Mouse (Mus musculus): ENCODE data around the gene Foxred1.

GRCm38 (mm10) chr9:35192983-35193542 lies 17.8 kb downstream of the Foxred1 start:
- TF ChIP-seq CTCF (conservative IDR thresholded peaks at IDR 0.05; ENCODE audit: low read length) = no peak
- no peak for TF ChIP-seq POU5F1 (IDR thresholded peaks at IDR 0.05; ENCODE audit: borderline replicate concordance, low read length)

All from E14TG2a.4 (cell line).